Mouse (Mus musculus) gastrocnemius, adult 2 months (tissue): Measurements from ENCODE around the gene Aldh3a2. TPM values are rescaled to one million over a fixed set of nuclear protein-coding genes. Genes with fewer than 3 reads are reported as not detected.
"Not testable (repeated sequence)": the region's sequence is repeated elsewhere in the genome, so short reads cannot be mapped to it uniquely, and the experiment has no call there.

ENCODE experiments used
- DNase-seq: peaks from one replicate; pipeline ENCODE4 v3.0.0; 2022
- H3K27ac ChIP-seq: fragments of 200-600 bp; 2 replicates; pipeline ENCODE4 v1.8.1; 2022; ENCODE audit warnings: mild to moderate bottlenecking
- H3K4me3 ChIP-seq: fragments of 200-600 bp; 2 replicates; pipeline ENCODE4 v1.8.1; 2022; ENCODE audit warnings: mild to moderate bottlenecking, moderate library complexity
- CTCF ChIP-seq: fragments of 200-600 bp; IDR thresholded peaks from 2 replicates; pipeline ENCODE4 v1.8.1; 2022; ENCODE audit warnings: antibody characterized with exemption, mild to moderate bottlenecking, moderate library complexity
- intact Hi-C: fragments of 180-260 bp; cut with DNase I; formaldehyde crosslinking; loops from one replicate; pipeline ENCODE4 v1.15.1; 2025
- total RNA-seq, 2 experiments: library from RNA; stranded (reverse); gene quantifications; 2 replicates each; pipeline ENCODE4 v1.2.3; 2021

Aldh3a2 gene
- total RNA-seq, 2 experiments from 2014 or later, result 12.0 to 13.0 TPM

DNA sequence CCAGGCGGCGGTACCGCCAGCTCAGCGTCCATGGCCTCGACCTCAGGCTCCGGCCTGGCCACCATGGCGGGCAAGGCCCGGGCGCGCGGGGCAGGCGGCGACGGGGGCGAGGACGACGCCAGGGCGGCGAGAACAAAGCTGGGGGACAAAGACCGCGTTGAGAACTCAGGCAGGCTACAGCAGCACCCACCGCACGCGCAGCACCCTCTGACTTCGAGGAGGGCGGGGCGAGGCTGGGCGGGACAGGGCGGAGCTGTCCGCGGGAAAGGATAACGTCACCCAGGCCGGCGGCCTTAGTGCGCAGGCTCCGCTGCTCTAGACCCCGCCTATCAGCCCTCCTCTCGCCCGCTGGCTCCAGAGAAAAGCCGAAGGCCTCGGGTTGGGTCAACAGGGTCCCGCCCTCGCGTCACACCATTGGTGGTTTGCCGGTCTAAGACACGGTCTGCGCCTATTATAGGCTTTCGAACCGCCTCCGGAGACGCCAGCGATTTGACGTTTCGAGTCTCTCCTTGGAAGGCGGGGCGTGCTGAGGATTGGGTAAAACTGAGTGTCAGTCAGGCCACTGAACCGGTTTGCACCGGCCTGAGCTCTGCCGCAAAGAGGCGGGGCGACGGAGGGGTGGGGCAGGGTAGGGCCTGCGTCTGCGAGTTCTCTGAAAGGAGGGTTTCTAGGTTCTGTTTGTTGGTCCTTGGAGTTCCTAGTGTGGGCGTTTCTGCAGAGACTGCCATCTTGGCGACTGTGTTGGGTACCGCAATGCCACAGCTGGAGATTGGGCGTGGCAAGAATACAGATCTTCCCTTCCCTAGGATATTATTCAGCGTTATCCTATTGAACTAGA lies 92.2 kb downstream of the Aldh3a2 start, which contains the start of gene Usp22:
TSS of gene Usp22 (minus strand) at position 235 of the 838 bp plus-strand sequence.
- Histone ChIP-seq H3K27ac (peak within 1 kb of the TSS; percentile 98), H3K4me3 (peak within 1 kb of the TSS; percentile 100)
- intact Hi-C loops, result loop anchor here (5.0 kb wide), 1 partner anchor 92 kb away; the partner anchor contains the start of gene Aldh3a2
- DNase-seq, result peak; percentile 100
- no peak for TF ChIP-seq CTCF

DNA sequence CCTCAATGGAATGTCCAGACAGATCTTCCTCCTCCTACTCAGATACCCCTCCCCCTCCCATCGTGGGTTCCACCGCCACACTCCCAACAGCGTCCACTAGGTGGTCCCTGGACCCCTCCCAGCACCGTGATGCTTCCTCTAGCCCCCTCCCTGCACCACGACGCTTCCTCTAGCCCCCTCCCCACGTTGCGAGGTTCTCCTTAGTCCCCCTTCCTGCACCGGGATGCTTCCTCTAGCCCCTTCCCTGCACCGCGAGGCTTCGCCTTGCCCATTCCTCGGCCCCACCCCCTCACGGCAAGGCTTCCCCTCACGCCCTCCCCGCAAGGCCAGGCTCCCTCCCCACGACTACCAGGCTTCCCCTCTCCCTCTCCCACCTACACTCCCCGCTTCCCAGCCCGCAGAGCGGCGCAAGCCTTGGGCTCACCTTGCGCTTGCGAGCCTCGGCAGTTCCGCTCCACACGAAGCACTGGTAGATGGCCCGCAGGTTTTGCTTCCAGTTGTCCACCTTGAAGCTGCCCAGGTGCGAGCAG lies 92.9 kb downstream of the Aldh3a2 start:
- Histone ChIP-seq H3K4me3 (peak overlapping the region; percentile 100), H3K27ac (peak overlapping the region; percentile 98)
- TF ChIP-seq CTCF, result peak; percentile 15; the same call in 1 of the 2 replicates
- intact Hi-C loops, result no loop called here
- peak; percentile 73 for DNase-seq

DNA sequence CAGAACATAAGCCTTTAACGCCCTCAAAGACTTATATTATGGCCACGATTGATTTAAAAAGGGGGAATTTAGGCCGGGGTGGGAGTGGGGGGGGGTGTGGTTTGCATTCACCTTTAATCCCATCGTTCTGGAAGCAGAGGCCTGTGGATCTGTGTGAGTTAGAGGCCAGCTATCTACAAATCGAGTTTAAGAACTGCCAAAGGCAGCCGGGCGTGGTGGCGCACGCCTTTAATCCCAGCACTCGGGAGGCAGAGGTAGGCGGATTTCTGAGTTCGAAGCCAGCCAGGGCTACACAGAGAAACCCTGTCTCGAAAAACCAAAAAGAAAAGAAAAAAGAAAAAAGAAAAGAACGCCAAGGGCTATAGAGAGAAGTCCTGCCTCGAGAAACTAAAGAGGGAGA lies 93.8 kb downstream of the Aldh3a2 start:
- Histone ChIP-seq H3K4me3 (peak overlapping the region; percentile 100), H3K27ac (peak overlapping the region; percentile 98)
- intact Hi-C loops, DNase-seq: not testable (repeated sequence)

Other genes with a start within 250 kb of the Aldh3a2 start
- gene Kcnj12, start 244.9 kb downstream of the Aldh3a2 start, total RNA-seq, result 10 to 100 TPM; 50.4 to 65.8 TPM
- under 1 TPM; 0.13 to 0.22 TPM for gene Tnfrsf13b, start 140.7 kb downstream of the Aldh3a2 start, total RNA-seq
- 10 to 100 TPM; 13.4 to 16.7 TPM for gene Usp22, start 92.4 kb downstream of the Aldh3a2 start, total RNA-seq
- under 1 TPM in 1 of 2 experiments, not detected in 1; 0.50 TPM for gene Aldh3a1, start 59.9 kb downstream of the Aldh3a2 start, total RNA-seq
- gene Slc47a2, start 75.4 kb upstream of the Aldh3a2 start, total RNA-seq, result not detected
- gene Slc47a1, start 110.9 kb upstream of the Aldh3a2 start, total RNA-seq, result 10 to 100 TPM; 13.4 to 24.4 TPM
- gene Rnf112, start 186.7 kb upstream of the Aldh3a2 start, total RNA-seq, result under 1 TPM in 1 of 2 experiments, not detected in 1; 0.11 TPM
- gene Mfap4, start 218.0 kb upstream of the Aldh3a2 start, total RNA-seq, result 10 to 100 TPM in 1 of 2 experiments, 1 to 10 TPM in 1; 6.9 to 36.6 TPM
- 1 to 10 TPM; 2.7 to 2.9 TPM for gene Mapk7, start 226.9 kb upstream of the Aldh3a2 start, total RNA-seq
- gene B9d1, start 237.7 kb upstream of the Aldh3a2 start, total RNA-seq, result 1 to 10 TPM; 3.4 to 7.0 TPM